Comparison of ENCODE assay signal across 9 mouse cellular contexts in the genomic region with DNA sequence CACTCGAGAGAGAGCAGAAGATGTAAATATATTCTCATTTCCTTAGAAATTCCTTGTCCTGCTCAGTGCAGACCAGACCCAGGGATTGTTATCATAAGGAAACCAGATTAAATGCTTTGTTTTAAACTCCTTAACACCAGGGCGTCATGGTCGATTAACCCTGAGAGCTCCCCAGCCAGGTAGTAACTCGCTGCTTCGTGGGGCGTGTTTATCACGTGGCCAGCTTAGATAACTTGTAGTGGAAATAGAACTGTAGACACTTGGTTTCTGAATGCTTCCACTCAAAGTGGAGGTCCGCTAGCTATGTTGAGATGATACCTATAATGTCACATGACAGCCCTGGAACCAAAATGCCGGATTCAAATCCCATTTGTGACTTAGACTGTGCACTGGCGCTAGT. TPM values are rescaled to one million over a fixed set of nuclear protein-coding genes. Genes with fewer than 3 reads are reported as not detected.
DNase-seq lines count a peak whose midpoint lies in the region; ATAC-seq lines count a peak whose summit lies in the region.
"Had no signal": no experiment of that assay in that cellular context is flagged by ENCODE, and none has a peak within 500 bp of the region (broad histone marks: within the 10 kb centered on the region; RNA-seq: fewer than 3 reads in every experiment).

No protein-coding gene starts in this region.

- peaks cover 19% of the 10 kb centered on the region for H3K4me1 ChIP-seq in heart, embryonic 12.5 days (replicated peaks)
- H3K4me1 ChIP-seq in embryonic facial prominence, embryonic 13.5 days, result peaks cover 16% of the 10 kb centered on the region
- H3K4me1 ChIP-seq in midbrain, embryonic 13.5 days (replicated peaks), result peaks cover 35% of the 10 kb centered on the region

- peak overlapping the region; percentile 80 for H3K4me3 ChIP-seq in heart, embryonic 12.5 days
- H3K4me3 ChIP-seq in embryonic facial prominence, embryonic 13.5 days, result peak overlapping the region; percentile 83
- peak overlapping the region; percentile 87 for H3K4me3 ChIP-seq in midbrain, embryonic 13.5 days (replicated peaks)

- H3K27ac ChIP-seq in heart, embryonic 12.5 days (ENCODE audit: poor library complexity, severe bottlenecking), result no peak overlapping the region
- H3K27ac ChIP-seq in embryonic facial prominence, embryonic 13.5 days, result no peak overlapping the region
- no peak overlapping the region for H3K27ac ChIP-seq in midbrain, embryonic 13.5 days

- ATAC-seq in heart, embryonic 12.5 days (ENCODE audit: insufficient number of reproducible peaks, low FRiP score), result no peak
- ATAC-seq in embryonic facial prominence, embryonic 13.5 days (ENCODE audit: insufficient number of reproducible peaks, insufficient read depth, low FRiP score, low TSS enrichment, low read depth), result no peak
- no peak for ATAC-seq in midbrain, embryonic 13.5 days

- 46% methylated on average over 10 of the region's 10 CpGs for WGBS in heart, embryonic 12.5 days
- 61% methylated on average over 10 of the region's 10 CpGs for WGBS in embryonic facial prominence, embryonic 13.5 days
- 67% methylated on average over 10 of the region's 10 CpGs for WGBS in midbrain, embryonic 13.5 days

- intact Hi-C loops in heart, postnatal 10 days (cut with DNase I), result no loop called here

- no peaks in the 10 kb centered on the region for H3K9me3 ChIP-seq in heart, embryonic 12.5 days (replicated peaks)
- no peaks in the 10 kb centered on the region for H3K9me3 ChIP-seq in embryonic facial prominence, embryonic 13.5 days
- no peaks in the 10 kb centered on the region for H3K9me3 ChIP-seq in midbrain, embryonic 13.5 days

- peak overlapping the region; percentile 94 for H3K4me2 ChIP-seq in heart, embryonic 12.5 days
- H3K4me2 ChIP-seq in embryonic facial prominence, embryonic 13.5 days, result peak overlapping the region; percentile 79
- peak overlapping the region; percentile 95 for H3K4me2 ChIP-seq in midbrain, embryonic 13.5 days (replicated peaks)

- H3K36me3 ChIP-seq in heart, embryonic 12.5 days, result peaks cover 36% of the 10 kb centered on the region
- peaks cover 36% of the 10 kb centered on the region for H3K36me3 ChIP-seq in embryonic facial prominence, embryonic 13.5 days
- peaks cover 27% of the 10 kb centered on the region for H3K36me3 ChIP-seq in midbrain, embryonic 13.5 days

- no peak for DNase-seq in heart, postnatal 10 days
- DNase-seq in kidney, adult 8-10 months, result peak; percentile 49 to 52
- no peak for DNase-seq in natural killer cell, adult 2 months (ENCODE audit: low spot score in 2 of 2)
- no peak for DNase-seq in cerebellum, postnatal 36 days
- no peak for DNase-seq in retina, postnatal 1 day

- no peaks in the 10 kb centered on the region for H3K27me3 ChIP-seq in heart, embryonic 12.5 days (replicated peaks)
- no peaks in the 10 kb centered on the region for H3K27me3 ChIP-seq in embryonic facial prominence, embryonic 13.5 days
- no peaks in the 10 kb centered on the region for H3K27me3 ChIP-seq in midbrain, embryonic 13.5 days

- no peak overlapping the region for H3K9ac ChIP-seq in heart, embryonic 12.5 days
- H3K9ac ChIP-seq in embryonic facial prominence, embryonic 13.5 days, result peak overlapping the region; percentile 86; the same call in 1 of the 2 replicates
- peak overlapping the region; percentile 90 for H3K9ac ChIP-seq in midbrain, embryonic 13.5 days (replicated peaks)

RNA-seq across cellular contexts. Expression of a gene that starts 1.2 kb away (rescaled TPM):
- 17.7 and 19.4 TPM in 2 replicates for polyA plus RNA-seq in heart, embryonic 12.5 days (2016; fragmentation: Nextera tagmentation; extraction: Ambion mirVana)
- total RNA-seq in heart, postnatal 10 days (2021), result 10 to 100 TPM; 22.3 to 44.6 TPM
- 31.4 and 33.0 TPM in 2 replicates for polyA plus RNA-seq in embryonic facial prominence, embryonic 13.5 days (2015; fragmentation: Nextera tagmentation; extraction: Ambion mirVana)
- polyA plus RNA-seq in midbrain, embryonic 13.5 days (2015; fragmentation: Nextera tagmentation; extraction: Ambion mirVana), result 55.1 and 55.2 TPM in 2 replicates

RNA-seq across cellular contexts. Expression of a gene that starts 25.3 kb away (rescaled TPM):
- polyA plus RNA-seq in heart, embryonic 12.5 days (2016; fragmentation: Nextera tagmentation; extraction: Ambion mirVana), result 12.0 and 12.1 TPM in 2 replicates
- total RNA-seq in heart, postnatal 10 days (2021), result 1 to 10 TPM; 2.8 to 5.0 TPM
- 24.3 and 24.8 TPM in 2 replicates for polyA plus RNA-seq in embryonic facial prominence, embryonic 13.5 days (2015; fragmentation: Nextera tagmentation; extraction: Ambion mirVana)
- polyA plus RNA-seq in midbrain, embryonic 13.5 days (2015; fragmentation: Nextera tagmentation; extraction: Ambion mirVana), result 44.7 and 45.7 TPM in 2 replicates

RNA-seq across cellular contexts. Expression of a gene that starts 45.2 kb away (rescaled TPM):
- 15.5 and 20.8 TPM in 2 replicates for polyA plus RNA-seq in heart, embryonic 12.5 days (2016; fragmentation: Nextera tagmentation; extraction: Ambion mirVana)
- 10 to 100 TPM; 45.0 to 46.7 TPM for total RNA-seq in heart, postnatal 10 days (2021)
- 21.8 and 22.0 TPM in 2 replicates for polyA plus RNA-seq in embryonic facial prominence, embryonic 13.5 days (2015; fragmentation: Nextera tagmentation; extraction: Ambion mirVana)
- polyA plus RNA-seq in midbrain, embryonic 13.5 days (2015; fragmentation: Nextera tagmentation; extraction: Ambion mirVana), result 21.5 TPM in 2 replicates

RNA-seq across cellular contexts. Expression of a gene that starts 48.1 kb away (rescaled TPM):
- 0.12 TPM in 1 of 2 replicates, not detected in the other for polyA plus RNA-seq in heart, embryonic 12.5 days (2016; fragmentation: Nextera tagmentation; extraction: Ambion mirVana)
- not detected for total RNA-seq in heart, postnatal 10 days (2021)
- polyA plus RNA-seq in embryonic facial prominence, embryonic 13.5 days (2015; fragmentation: Nextera tagmentation; extraction: Ambion mirVana), result 0.10 TPM in 1 of 2 replicates, not detected in the other
- 0.08 and 0.11 TPM in 2 replicates for polyA plus RNA-seq in midbrain, embryonic 13.5 days (2015; fragmentation: Nextera tagmentation; extraction: Ambion mirVana)
- total RNA-seq: layer of hippocampus, postnatal 25 days had no signal

Comparison
In these comparisons a context has a peak if more than half of its experiments do, and no peak if none do; other contexts are left out.
1. DNase-seq: peak in kidney, adult 8-10 months (2 of 2); none in heart, postnatal 10 days (0 of 2), natural killer cell, adult 2 months (0 of 2), cerebellum, postnatal 36 days (0 of 2) and retina, postnatal 1 day (single experiment).
2. Peak in every context shown above with its lines, with median percentiles within 50 percentile points of each other: H3K4me2 ChIP-seq and H3K4me3 ChIP-seq.